Mouse (Mus musculus) cerebellum, adult 18-20 months (tissue): ENCODE results near the gene Clec1a.

ENCODE experiments used
- DNase-seq, 2 experiments: peaks; one replicate each; pipeline ENCODE4 v3.0.0; 2021

Gene Clec1a

GRCm38 (mm10) chr6:129403391-129403790, 48.4 kb downstream of the Clec1a start:
- DNase-seq = no peak

GRCm38 (mm10) chr6:129402404-129402803, 49.4 kb downstream of the Clec1a start:
- DNase-seq = no peak

- DNase-seq = peak in 1 of 2 experiments; percentile 4
Measured at GRCm38 (mm10) chr6:129399945-129400344, 51.9 kb downstream of the Clec1a start.

- DNase-seq = no peak
Measured at GRCm38 (mm10) chr6:129396997-129397396, 54.8 kb downstream of the Clec1a start, which contains the start of gene Clec1b. TSS of gene Clec1b (plus strand) at chr6:129397297.

GRCm38 (mm10) chr6:129393732-129394131, 58.1 kb downstream of the Clec1a start:
- no peak for DNase-seq

GRCm38 (mm10) chr6:129393087-129393720, 58.6 kb downstream of the Clec1a start:
- no peak for DNase-seq

- no peak for DNase-seq
Measured at GRCm38 (mm10) chr6:129385774-129386173, 66.0 kb downstream of the Clec1a start, which contains the start of gene Clec12b. TSS of gene Clec12b (minus strand) at chr6:129385874.

GRCm38 (mm10) chr6:129385000-129385399, 66.8 kb downstream of the Clec1a start:
- DNase-seq = no peak

- no peak for DNase-seq
Measured at GRCm38 (mm10) chr6:129383466-129383865, 68.3 kb downstream of the Clec1a start.

- DNase-seq = no peak
Measured at GRCm38 (mm10) chr6:129381736-129382135, 70.1 kb downstream of the Clec1a start.

GRCm38 (mm10) chr6:129380454-129380853, 71.3 kb downstream of the Clec1a start:
- no peak for DNase-seq

- DNase-seq = no peak
Measured at GRCm38 (mm10) chr6:129374937-129375471, 76.8 kb downstream of the Clec1a start.
